Mouse (Mus musculus): Measurements from ENCODE around the gene Fam89a. TPM values are rescaled to one million over a fixed set of nuclear protein-coding genes. Genes with fewer than 3 reads are reported as not detected.

Gene Fam89a
- total and polyA plus RNA-seq, 2 experiments, result 2.8 to 17.4 TPM

DNA sequence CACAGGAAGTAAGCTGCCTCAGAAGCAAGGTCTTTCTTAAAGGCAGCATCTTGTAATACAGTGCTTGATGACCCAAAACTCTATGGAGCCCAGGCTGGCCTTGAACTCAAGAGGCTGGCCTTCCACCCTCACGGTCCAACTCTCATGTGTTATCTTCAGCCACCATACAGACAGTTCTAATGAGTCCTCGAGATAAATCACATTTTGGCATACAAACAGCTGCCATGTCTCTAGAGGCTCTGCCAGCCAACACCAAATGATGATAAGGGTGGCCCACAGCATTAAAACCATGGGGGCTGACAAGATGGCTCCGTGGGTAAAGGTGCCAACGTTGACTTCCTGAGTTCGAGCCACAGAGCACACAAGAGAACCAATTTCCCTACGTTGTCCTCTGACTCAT, 38.4 kb downstream of the Fam89a start:
- H3K4me1 ChIP-seq (ENCODE audit: control insufficient read depth, insufficient read depth, low read length), result peaks cover 4% of the 10 kb centered on the region; the same call in 1 of the 2 replicates
- H3K4me3 ChIP-seq (ENCODE audit: insufficient read depth, low read depth, low read length), result no peak overlapping the region
- no peaks in the 10 kb centered on the region for H3K79me2 ChIP-seq (ENCODE audit: control insufficient read depth, insufficient read depth, low read length)
- TF ChIP-seq POLR2A (IDR thresholded peaks at IDR 0.05; ENCODE audit: extremely low read depth, insufficient read depth, low read length) (no peak), CTCF (IDR thresholded peaks at IDR 0.05; ENCODE audit: low read depth, low read length) (no peak)
- no peak for DNase-seq (ENCODE audit: extremely low read depth, low read depth, low spot score)
- WGBS, result 94% methylated on average over 6 of the region's 6 CpGs
- H3K9ac ChIP-seq (ENCODE audit: low read depth, low read length), result no peak overlapping the region
- no peak overlapping the region for H3K27ac ChIP-seq (replicated peaks; ENCODE audit: insufficient read depth, low read depth, low read length)
- peaks cover 6% of the 10 kb centered on the region; the same call in 1 of the 2 replicates for H3K36me3 ChIP-seq (ENCODE audit: control insufficient read depth, insufficient read depth, low read length)
- no peaks in the 10 kb centered on the region for H3K27me3 ChIP-seq (ENCODE audit: control insufficient read depth, insufficient read depth, low read length)

DNA sequence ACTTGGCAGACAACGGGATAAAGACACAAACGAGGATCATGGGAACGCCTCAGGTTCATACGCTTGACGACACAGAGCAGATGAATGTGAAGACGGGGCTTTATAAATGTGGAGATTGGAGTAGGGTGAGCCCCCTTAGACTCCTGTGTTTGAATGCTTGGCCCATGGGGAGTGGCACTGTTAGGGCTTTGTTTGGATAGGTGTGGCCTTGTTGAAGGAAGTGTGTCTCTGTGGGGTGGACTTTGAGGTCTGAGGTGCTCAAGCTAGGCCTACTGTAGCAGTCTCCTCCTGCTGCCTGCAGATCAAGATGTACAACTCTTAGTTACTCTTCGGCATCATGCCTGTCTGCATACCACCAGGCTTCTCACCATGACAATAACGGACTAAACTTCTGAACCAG, 45.8 kb downstream of the Fam89a start:
- TF ChIP-seq POLR2A (IDR thresholded peaks at IDR 0.05; ENCODE audit: extremely low read depth, insufficient read depth, low read length) (no peak), CTCF (IDR thresholded peaks at IDR 0.05; ENCODE audit: low read depth, low read length) (no peak)
- H3K79me2 ChIP-seq (ENCODE audit: control insufficient read depth, insufficient read depth, low read length), result no peaks in the 10 kb centered on the region
- no peaks in the 10 kb centered on the region for H3K27me3 ChIP-seq (ENCODE audit: control insufficient read depth, insufficient read depth, low read length)
- H3K36me3 ChIP-seq (ENCODE audit: control insufficient read depth, insufficient read depth, low read length), result peaks cover 7% of the 10 kb centered on the region; the same call in 1 of the 2 replicates
- WGBS, result 99% methylated on average over 8 of the region's 8 CpGs
- H3K4me3 ChIP-seq (ENCODE audit: insufficient read depth, low read depth, low read length), result no peak overlapping the region
- no peak for DNase-seq (ENCODE audit: extremely low read depth, low read depth, low spot score)
- H3K9ac ChIP-seq (ENCODE audit: low read depth, low read length), result no peak overlapping the region
- no peaks in the 10 kb centered on the region for H3K4me1 ChIP-seq (ENCODE audit: control insufficient read depth, insufficient read depth, low read length)
- H3K27ac ChIP-seq (replicated peaks; ENCODE audit: insufficient read depth, low read depth, low read length), result no peak overlapping the region

DNA sequence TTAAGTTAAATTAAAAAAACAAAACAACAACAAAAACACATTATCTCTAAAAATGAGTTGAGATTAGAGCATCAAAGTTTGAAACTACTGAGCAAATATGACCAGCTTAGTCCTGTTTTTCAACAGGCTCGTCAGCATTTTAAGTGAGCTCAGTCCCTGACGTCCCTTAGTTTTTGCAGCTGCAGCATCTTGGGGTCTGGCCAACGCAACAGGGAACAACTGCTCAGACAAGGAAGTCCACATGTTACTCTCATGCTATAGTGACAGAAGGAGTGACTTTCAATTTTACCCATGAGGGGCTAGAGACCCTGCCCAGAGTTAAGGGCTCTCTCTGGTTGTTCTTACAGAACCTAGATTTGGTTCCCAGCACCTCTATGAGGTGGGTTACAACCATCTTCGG, 47.3 kb downstream of the Fam89a start:
- peaks cover 8% of the 10 kb centered on the region for H3K36me3 ChIP-seq (ENCODE audit: control insufficient read depth, insufficient read depth, low read length)
- H3K79me2 ChIP-seq (ENCODE audit: control insufficient read depth, insufficient read depth, low read length), result no peaks in the 10 kb centered on the region
- H3K27ac ChIP-seq (replicated peaks; ENCODE audit: insufficient read depth, low read depth, low read length), result no peak overlapping the region
- no peaks in the 10 kb centered on the region for H3K4me1 ChIP-seq (ENCODE audit: control insufficient read depth, insufficient read depth, low read length)
- no peak overlapping the region for H3K9ac ChIP-seq (ENCODE audit: low read depth, low read length)
- H3K4me3 ChIP-seq (ENCODE audit: insufficient read depth, low read depth, low read length), result no peak overlapping the region
- WGBS, result 82% methylated on average over 4 of the region's 4 CpGs
- TF ChIP-seq POLR2A (IDR thresholded peaks at IDR 0.05; ENCODE audit: extremely low read depth, insufficient read depth, low read length) (no peak), CTCF (IDR thresholded peaks at IDR 0.05; ENCODE audit: low read depth, low read length) (no peak)
- no peak for DNase-seq (ENCODE audit: extremely low read depth, low read depth, low spot score)
- no peaks in the 10 kb centered on the region for H3K27me3 ChIP-seq (ENCODE audit: control insufficient read depth, insufficient read depth, low read length)

GRCm38 (mm10) chr8:124703526-124703925, 48.1 kb downstream of the Fam89a start:
- 66% methylated on average over 4 of the region's 4 CpGs for WGBS
- no peak overlapping the region for H3K27ac ChIP-seq (replicated peaks; ENCODE audit: insufficient read depth, low read depth, low read length)
- H3K4me3 ChIP-seq (ENCODE audit: insufficient read depth, low read depth, low read length), result no peak overlapping the region
- TF ChIP-seq POLR2A (IDR thresholded peaks at IDR 0.05; ENCODE audit: extremely low read depth, insufficient read depth, low read length) (no peak), CTCF (IDR thresholded peaks at IDR 0.05; ENCODE audit: low read depth, low read length) (no peak)
- H3K27me3 ChIP-seq (ENCODE audit: control insufficient read depth, insufficient read depth, low read length), result no peaks in the 10 kb centered on the region
- DNase-seq (ENCODE audit: extremely low read depth, low read depth, low spot score), result no peak
- H3K4me1 ChIP-seq (ENCODE audit: control insufficient read depth, insufficient read depth, low read length), result no peaks in the 10 kb centered on the region
- H3K79me2 ChIP-seq (ENCODE audit: control insufficient read depth, insufficient read depth, low read length), result no peaks in the 10 kb centered on the region
- H3K36me3 ChIP-seq (ENCODE audit: control insufficient read depth, insufficient read depth, low read length), result peaks cover 10% of the 10 kb centered on the region
- no peak overlapping the region for H3K9ac ChIP-seq (ENCODE audit: low read depth, low read length)

DNA sequence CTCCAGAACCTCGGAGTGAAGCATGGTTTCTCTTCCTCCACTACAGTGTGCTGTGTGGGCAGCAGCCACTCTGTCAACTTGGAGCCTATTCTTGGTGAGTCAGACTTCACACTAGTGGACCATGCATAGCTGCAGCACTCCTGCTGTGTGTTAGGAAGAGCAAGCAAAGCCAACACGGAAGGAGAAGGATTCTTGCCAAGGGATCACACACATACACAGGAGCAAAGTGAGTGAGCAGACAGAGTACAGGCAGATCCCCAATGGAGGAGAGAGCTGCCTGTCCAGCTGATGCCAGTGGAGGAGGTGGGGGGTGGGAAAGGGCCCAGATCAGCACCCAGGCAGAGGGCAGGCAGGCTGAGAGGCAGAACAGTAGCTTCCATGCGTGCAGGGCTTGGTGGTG, 49.4 kb downstream of the Fam89a start:
- H3K4me3 ChIP-seq (ENCODE audit: insufficient read depth, low read depth, low read length), result no peak overlapping the region
- no peak overlapping the region for H3K27ac ChIP-seq (replicated peaks; ENCODE audit: insufficient read depth, low read depth, low read length)
- WGBS, result 78% methylated on average over 3 of the region's 3 CpGs
- no peaks in the 10 kb centered on the region for H3K79me2 ChIP-seq (ENCODE audit: control insufficient read depth, insufficient read depth, low read length)
- peaks cover 9% of the 10 kb centered on the region for H3K36me3 ChIP-seq (ENCODE audit: control insufficient read depth, insufficient read depth, low read length)
- H3K27me3 ChIP-seq (ENCODE audit: control insufficient read depth, insufficient read depth, low read length), result no peaks in the 10 kb centered on the region
- DNase-seq (ENCODE audit: extremely low read depth, low read depth, low spot score), result no peak
- H3K9ac ChIP-seq (ENCODE audit: low read depth, low read length), result no peak overlapping the region
- H3K4me1 ChIP-seq (ENCODE audit: control insufficient read depth, insufficient read depth, low read length), result no peaks in the 10 kb centered on the region
- TF ChIP-seq POLR2A (IDR thresholded peaks at IDR 0.05; ENCODE audit: extremely low read depth, insufficient read depth, low read length) (no peak), CTCF (IDR thresholded peaks at IDR 0.05; ENCODE audit: low read depth, low read length) (no peak)

DNA sequence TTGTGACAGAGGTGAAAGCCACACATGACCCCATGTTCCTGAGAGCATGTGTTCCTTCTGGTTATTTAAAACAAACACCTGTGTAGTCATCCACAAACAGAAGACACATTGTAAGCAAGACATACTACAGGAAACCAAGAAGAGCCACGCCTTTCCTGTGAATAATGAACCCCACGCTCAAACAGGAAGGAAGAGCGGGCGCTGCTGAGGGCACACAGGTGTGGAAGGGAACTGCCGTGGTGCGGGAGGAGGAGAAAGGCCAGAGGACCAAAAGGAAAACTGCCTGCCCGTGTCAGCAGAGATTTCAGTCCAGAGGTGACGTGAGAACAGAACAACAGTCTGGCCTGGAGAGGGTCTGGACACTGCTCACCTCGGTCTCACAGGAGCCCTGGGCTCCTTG, 50.6 kb downstream of the Fam89a start:
- Histone ChIP-seq H3K27ac (replicated peaks; ENCODE audit: insufficient read depth, low read depth, low read length) (no peak overlapping the region), H3K27me3 (ENCODE audit: control insufficient read depth, insufficient read depth, low read length) (no peaks in the 10 kb centered on the region), H3K79me2 (ENCODE audit: control insufficient read depth, insufficient read depth, low read length) (no peaks in the 10 kb centered on the region), H3K4me1 (ENCODE audit: control insufficient read depth, insufficient read depth, low read length) (no peaks in the 10 kb centered on the region), H3K36me3 (ENCODE audit: control insufficient read depth, insufficient read depth, low read length) (peaks cover 7% of the 10 kb centered on the region), H3K4me3 (ENCODE audit: insufficient read depth, low read depth, low read length) (no peak overlapping the region), H3K9ac (ENCODE audit: low read depth, low read length) (no peak overlapping the region)
- 85% methylated on average over 9 of the region's 9 CpGs for WGBS
- TF ChIP-seq POLR2A (IDR thresholded peaks at IDR 0.05; ENCODE audit: extremely low read depth, insufficient read depth, low read length) (no peak), CTCF (IDR thresholded peaks at IDR 0.05; ENCODE audit: low read depth, low read length) (no peak)
- DNase-seq (ENCODE audit: extremely low read depth, low read depth, low spot score), result no peak

Data from liver, adult 2 months (tissue).